8 mouse cellular contexts compared by ENCODE assay signal in the genomic region with DNA sequence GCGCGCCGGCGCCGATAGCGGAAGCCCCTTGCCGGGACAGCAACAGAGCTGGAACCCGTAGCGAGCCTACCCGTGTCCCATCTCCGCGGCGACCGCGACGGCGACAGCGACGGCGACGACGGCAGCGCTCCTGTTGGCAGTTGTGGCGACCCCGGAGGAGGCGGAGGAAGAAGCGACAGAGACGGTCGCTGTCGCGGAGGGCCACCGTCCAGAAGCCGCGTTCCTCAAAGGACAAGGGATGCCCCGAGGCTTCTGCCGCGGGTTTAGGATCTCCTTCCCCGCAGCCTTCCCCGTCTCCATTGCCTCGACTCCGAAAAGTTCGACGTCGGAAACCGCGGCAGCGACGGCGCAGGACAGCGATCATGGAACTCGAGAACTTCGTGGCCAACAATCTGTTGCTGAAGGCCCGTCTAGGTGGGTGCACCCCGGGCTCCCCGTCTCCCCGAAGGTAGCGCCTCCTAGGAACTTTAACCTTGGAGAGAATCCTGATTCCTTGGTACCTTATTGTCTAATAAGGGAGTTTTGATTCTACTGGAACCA. TPM values are rescaled to one million over a fixed set of nuclear protein-coding genes. Genes with fewer than 3 reads are reported as not detected.
DNase-seq lines count a peak whose midpoint lies in the region; ATAC-seq and TF ChIP-seq lines count a peak whose summit lies in the region.

No protein-coding gene starts in this region.

- no peak for TF ChIP-seq CTCF in liver, postnatal 0 days (IDR thresholded peaks at IDR 0.05; ENCODE audit: low read depth)

- H3K4me1 ChIP-seq in heart, embryonic 12.5 days (replicated peaks), result peaks cover 9% of the 10 kb centered on the region
- H3K4me1 ChIP-seq in forebrain, embryonic 13.5 days, result peaks cover 8% of the 10 kb centered on the region
- peaks cover 14% of the 10 kb centered on the region for H3K4me1 ChIP-seq in liver, postnatal 0 days (ENCODE audit: insufficient read depth)

- H3K36me3 ChIP-seq in heart, embryonic 12.5 days, result peaks cover 16% of the 10 kb centered on the region
- H3K36me3 ChIP-seq in forebrain, embryonic 13.5 days (ENCODE audit: poor library complexity, severe bottlenecking), result peaks cover 15% of the 10 kb centered on the region
- H3K36me3 ChIP-seq in liver, postnatal 0 days (replicated peaks; ENCODE audit: insufficient read depth, low read length), result peaks cover 13% of the 10 kb centered on the region

- TF ChIP-seq EP300 in liver, postnatal 0 days (IDR thresholded peaks at IDR 0.05; ENCODE audit: low read depth), result no peak

- H3K4me3 ChIP-seq in heart, embryonic 12.5 days, result peak overlapping the region; percentile 75
- H3K4me3 ChIP-seq in forebrain, embryonic 13.5 days, result peak overlapping the region; percentile 62
- H3K4me3 ChIP-seq in liver, postnatal 0 days (ENCODE audit: low read depth, low read length), result peak overlapping the region; percentile 68

- H3K27ac ChIP-seq in heart, embryonic 12.5 days (ENCODE audit: poor library complexity, severe bottlenecking), result peak overlapping the region; percentile 88
- peak overlapping the region; percentile 75 for H3K27ac ChIP-seq in forebrain, embryonic 13.5 days
- peak overlapping the region; percentile 89 for H3K27ac ChIP-seq in liver, postnatal 0 days (ENCODE audit: low read depth)

- WGBS in heart, embryonic 12.5 days, result under 1% methylated on average over 56 of the region's 57 CpGs
- under 1% methylated on average over 56 of the region's 57 CpGs for WGBS in forebrain, embryonic 13.5 days
- under 1% methylated on average over 53 of the region's 57 CpGs for WGBS in liver, postnatal 0 days (ENCODE audit: insufficient replicate concordance)

- no peaks in the 10 kb centered on the region for H3K9me3 ChIP-seq in heart, embryonic 12.5 days (replicated peaks)
- no peaks in the 10 kb centered on the region for H3K9me3 ChIP-seq in forebrain, embryonic 13.5 days (replicated peaks)
- H3K9me3 ChIP-seq in liver, postnatal 0 days (ENCODE audit: low read length), result no peaks in the 10 kb centered on the region

- H3K4me2 ChIP-seq in heart, embryonic 12.5 days, result peak overlapping the region; percentile 70
- peak overlapping the region; percentile 64 for H3K4me2 ChIP-seq in forebrain, embryonic 13.5 days
- H3K4me2 ChIP-seq in liver, postnatal 0 days (ENCODE audit: low read depth, low read length), result peak overlapping the region; percentile 82

- intact Hi-C loops in heart, postnatal 25 days (cut with DNase I), result loop anchor here (5.0 to 10.0 kb wide), 2 partner anchors 102 to 384 kb away; a partner anchor contains a TSS

- ATAC-seq in heart, embryonic 12.5 days (ENCODE audit: insufficient number of reproducible peaks, low FRiP score), result no peak
- ATAC-seq in forebrain, embryonic 13.5 days, result no peak
- no peak for ATAC-seq in liver, postnatal 0 days

- no peaks in the 10 kb centered on the region for H3K27me3 ChIP-seq in heart, embryonic 12.5 days (replicated peaks)
- H3K27me3 ChIP-seq in forebrain, embryonic 13.5 days, result no peaks in the 10 kb centered on the region
- no peaks in the 10 kb centered on the region for H3K27me3 ChIP-seq in liver, postnatal 0 days (ENCODE audit: insufficient read depth, low read length)

- DNase-seq in heart, postnatal 25 days (ENCODE audit: low spot score), result no peak
- peak; percentile 34 for DNase-seq in ES-CJ7 (ENCODE audit: low read depth, low spot score)
- DNase-seq in liver, postnatal 0 days, result no peak
- no peak for DNase-seq in embryo, embryonic 11 days
- no peak for DNase-seq in right cerebral cortex, postnatal 25 days
- no peak for DNase-seq in layer of hippocampus, postnatal 10 days (ENCODE audit: low spot score in 2 of 2)

- peak overlapping the region; percentile 75 for H3K9ac ChIP-seq in heart, embryonic 12.5 days
- peak overlapping the region; percentile 67 for H3K9ac ChIP-seq in forebrain, embryonic 13.5 days
- peak overlapping the region; percentile 70 for H3K9ac ChIP-seq in liver, postnatal 0 days (replicated peaks)

RNA-seq across cellular contexts. Expression of a gene that starts 0.5 kb away (rescaled TPM):
- 2.7 and 3.6 TPM in 2 replicates for polyA plus RNA-seq in heart, embryonic 12.5 days (2016; fragmentation: Nextera tagmentation; extraction: Ambion mirVana)
- under 1 TPM; 0.55 to 0.67 TPM for total RNA-seq in heart, postnatal 25 days (2021)
- 1.0 and 1.3 TPM in 2 replicates for polyA plus RNA-seq in forebrain, embryonic 13.5 days (2015; fragmentation: Nextera tagmentation; extraction: Ambion mirVana)
- polyA plus RNA-seq in liver, postnatal 0 days (2015; fragmentation: Nextera tagmentation; extraction: Ambion mirVana), result 0.34 and 0.40 TPM in 2 replicates
- total RNA-seq in layer of hippocampus, postnatal 10 days (2021), result 1 to 10 TPM; 5.2 to 8.6 TPM

RNA-seq across cellular contexts. Expression of a gene that starts 0.7 kb away (rescaled TPM):
- 19.2 and 19.9 TPM in 2 replicates for polyA plus RNA-seq in heart, embryonic 12.5 days (2016; fragmentation: Nextera tagmentation; extraction: Ambion mirVana)
- total RNA-seq in heart, postnatal 25 days (2021), result 1 to 10 TPM; 9.1 to 9.3 TPM
- polyA plus RNA-seq in forebrain, embryonic 13.5 days (2015; fragmentation: Nextera tagmentation; extraction: Ambion mirVana), result 23.3 and 24.6 TPM in 2 replicates
- 8.7 and 9.2 TPM in 2 replicates for polyA plus RNA-seq in liver, postnatal 0 days (2015; fragmentation: Nextera tagmentation; extraction: Ambion mirVana)
- total RNA-seq in layer of hippocampus, postnatal 10 days (2021), result 10 to 100 TPM; 18.9 to 20.5 TPM

RNA-seq across cellular contexts. Expression of a gene that starts 23.6 kb away (rescaled TPM):
- polyA plus RNA-seq in heart, embryonic 12.5 days (2016; fragmentation: Nextera tagmentation; extraction: Ambion mirVana), result 72.2 and 76.5 TPM in 2 replicates
- 10 to 100 TPM in 1 of 2 experiments, 1 to 10 TPM in 1; 9.5 to 15.6 TPM for total RNA-seq in heart, postnatal 25 days (2021)
- polyA plus RNA-seq in forebrain, embryonic 13.5 days (2015; fragmentation: Nextera tagmentation; extraction: Ambion mirVana), result 86.9 and 99.0 TPM in 2 replicates
- polyA plus RNA-seq in liver, postnatal 0 days (2015; fragmentation: Nextera tagmentation; extraction: Ambion mirVana), result 31.1 and 32.7 TPM in 2 replicates
- 10 to 100 TPM; 46.0 to 49.5 TPM for total RNA-seq in layer of hippocampus, postnatal 10 days (2021)
